Mouse (Mus musculus) CH12.LX (cell line): ENCODE measurements around the gene Galnt6. TPM values are rescaled to one million over a fixed set of nuclear protein-coding genes. Genes with fewer than 3 reads are reported as not detected.

Experiments used
- DNase-seq: peaks from one replicate; pipeline ENCODE4 v3.0.0-alpha.2; 2013; ENCODE audit errors: extremely low read depth
- H3K27ac ChIP-seq: 2 replicates; pipeline ENCODE4 v1.5.1; 2012; ENCODE audit warnings: low read depth, mild to moderate bottlenecking, control low read depth, moderate library complexity; ENCODE audit not compliant: insufficient read depth
- H3K27me3 ChIP-seq: replicated peaks from 2 replicates; pipeline ENCODE3; 2012; ENCODE audit warnings: inconsistent platforms
- H3K36me3 ChIP-seq, 2 experiments: replicated peaks in 1 of 2; 2 replicates each; pipeline versions ENCODE3 to v1.6.1; 2012; ENCODE audit warnings: inconsistent platforms in 1 of 2, low read length in 1 of 2, mild to moderate bottlenecking in 1 of 2, mixed read lengths in 1 of 2, moderate library complexity in 1 of 2; ENCODE audit not compliant: control insufficient read depth in 1 of 2, insufficient read depth in 1 of 2
- H3K4me1 ChIP-seq, 2 experiments: 2 replicates each; pipeline ENCODE4 v1.6.1; 2012; ENCODE audit warnings: inconsistent platforms in 1 of 2, moderate library complexity in 1 of 2; ENCODE audit not compliant: insufficient read depth in 2 of 2, control insufficient read depth in 1 of 2
- H3K4me2 ChIP-seq: 2 replicates; pipeline ENCODE4 v1.6.1; 2012; ENCODE audit warnings: low read depth, mild to moderate bottlenecking, control low read depth; ENCODE audit not compliant: poor library complexity, insufficient read depth, severe bottlenecking
- H3K4me3 ChIP-seq, 3 experiments: fragments of 150-350 bp in 1 of 3; sonication (generic) in 1 of 3; replicated peaks in 1 of 3; 2 replicates each; pipeline versions ENCODE3 to v1.5.1; 2011 to 2012; ENCODE audit warnings: low read depth in 2 of 3, low read length in 2 of 3, mild to moderate bottlenecking in 2 of 3, moderate library complexity in 2 of 3, control low read depth in 1 of 3, improper control_type of control experiment in 1 of 3, inconsistent platforms in 1 of 3, mixed read lengths in 1 of 3; ENCODE audit not compliant: poor library complexity in 1 of 3
- H3K79me2 ChIP-seq: replicated peaks from 2 replicates; pipeline ENCODE4 v1.6.1; 2012; ENCODE audit warnings: mild to moderate bottlenecking, moderate library complexity; ENCODE audit not compliant: control insufficient read depth, poor library complexity, insufficient read depth, severe bottlenecking; ENCODE audit errors: extremely low read depth
- H3K9ac ChIP-seq: 2 replicates; pipeline ENCODE4 v1.6.1; 2012; ENCODE audit warnings: low read depth, mild to moderate bottlenecking, control low read depth, moderate library complexity; ENCODE audit not compliant: insufficient read depth
- H3K9me3 ChIP-seq: replicated peaks from 2 replicates; pipeline ENCODE3; 2012; ENCODE audit warnings: low read length, inconsistent platforms, mixed read lengths
- BHLHE40 ChIP-seq: IDR thresholded peaks from 2 replicates; pipeline ENCODE4 v1.6.1; 2011; ENCODE audit warnings: mild to moderate bottlenecking, low read depth, low read length, improper control_type of control experiment
- E2F4 ChIP-seq: IDR thresholded peaks from 2 replicates; pipeline ENCODE4 v1.6.1; 2011; ENCODE audit warnings: low read depth, low read length, improper control_type of control experiment; ENCODE audit not compliant: insufficient replicate concordance
- ELF1 ChIP-seq: IDR thresholded peaks from 2 replicates; pipeline ENCODE4 v1.6.1; 2014; ENCODE audit warnings: low read depth, mild to moderate bottlenecking, inconsistent platforms, low read length, improper control_type of control experiment
- HCFC1 ChIP-seq: IDR thresholded peaks from 2 replicates; pipeline ENCODE4 v1.6.1; 2012; ENCODE audit warnings: low read depth, mild to moderate bottlenecking, inconsistent platforms, low read length, improper control_type of control experiment
- IRF4 ChIP-seq: IDR thresholded peaks from 2 replicates; pipeline ENCODE4 v1.6.1; 2014; ENCODE audit warnings: low read depth, mild to moderate bottlenecking, inconsistent platforms, low read length, improper control_type of control experiment
- JUND ChIP-seq: conservative IDR thresholded peaks from 2 replicates; pipeline ENCODE4 v1.6.1; 2011; ENCODE audit warnings: low read depth, low read length, improper control_type of control experiment
- MAFK ChIP-seq: IDR thresholded peaks from 2 replicates; pipeline ENCODE4 v1.6.1; 2011; ENCODE audit warnings: low read length, improper control_type of control experiment; ENCODE audit not compliant: insufficient replicate concordance
- MAZ ChIP-seq: IDR thresholded peaks from 2 replicates; pipeline ENCODE4 v1.6.1; 2012; ENCODE audit warnings: low read depth, mild to moderate bottlenecking, inconsistent platforms, low read length, improper control_type of control experiment, moderate library complexity
- MXI1 ChIP-seq: IDR thresholded peaks from 2 replicates; pipeline ENCODE4 v1.6.1; 2011; ENCODE audit warnings: mild to moderate bottlenecking, low read depth, low read length, improper control_type of control experiment
- MYC ChIP-seq: IDR thresholded peaks from 2 replicates; pipeline ENCODE4 v1.6.1; 2011; ENCODE audit warnings: low read depth, mild to moderate bottlenecking, improper control_type of control experiment, low read length
- NRF1 ChIP-seq: IDR thresholded peaks from 2 replicates; pipeline ENCODE4 v1.6.1; 2014; ENCODE audit warnings: low read depth, mild to moderate bottlenecking, inconsistent platforms, low read length, improper control_type of control experiment, moderate library complexity
- PAX5 ChIP-seq: IDR thresholded peaks from 2 replicates; pipeline ENCODE4 v1.6.1; 2012; ENCODE audit warnings: low read length, inconsistent platforms, mixed read lengths
- RAD21 ChIP-seq: IDR thresholded peaks from 2 replicates; pipeline ENCODE4 v1.6.1; 2011; ENCODE audit warnings: low read depth, mild to moderate bottlenecking, low read length, improper control_type of control experiment, moderate library complexity
- SMC3 ChIP-seq: IDR thresholded peaks from 2 replicates; pipeline ENCODE4 v1.6.1; 2011; ENCODE audit warnings: low read depth, low read length, improper control_type of control experiment
- TBP ChIP-seq: conservative IDR thresholded peaks from 2 replicates; pipeline ENCODE4 v1.6.1; 2011; ENCODE audit warnings: low read depth, low read length, improper control_type of control experiment
- USF1 ChIP-seq: IDR thresholded peaks from 2 replicates; pipeline ENCODE4 v1.6.1; 2014; ENCODE audit warnings: low read depth, mild to moderate bottlenecking, inconsistent platforms, low read length, improper control_type of control experiment
- USF2 ChIP-seq: conservative IDR thresholded peaks from 2 replicates; pipeline ENCODE4 v1.6.1; 2011; ENCODE audit warnings: low read depth, low read length, improper control_type of control experiment
- ZMIZ1 ChIP-seq: IDR thresholded peaks from 2 replicates; pipeline ENCODE4 v1.6.1; 2012; ENCODE audit warnings: low read depth, mild to moderate bottlenecking, inconsistent platforms, low read length, improper control_type of control experiment
- dilution Hi-C: fragments of 300-500 bp; cut with MboI; formaldehyde crosslinking; loops from 2 replicates; pipeline ENCODE4 v1.14.3; 2020; ENCODE audit warnings: low sequenced_read_pairs; ENCODE audit not compliant: extremely low pct_unique_long_range_greater_than_20kb, extremely low pct_ligation_motif_present
- in situ Hi-C: fragments of 300-500 bp; cut with MboI; formaldehyde crosslinking; loops from 3 replicates; pipeline ENCODE4 v1.14.3; 2019; ENCODE audit warnings: low sequenced_read_pairs, low pct_ligation_motif_present, low pct_unique_long_range_greater_than_20kb, mixed read lengths
- polyA plus RNA-seq: library from polyadenylated mRNA; unstranded; fragments of >175 nt; gene quantifications from 2 replicates; pipeline ENCODE4 v1.2.1, GENCODE M21; 2012; ENCODE audit warnings: low read depth; ENCODE audit not compliant: insufficient read length
- total RNA-seq, 2 experiments: library from RNA; depleted of rRNA; stranded (reverse); fragments of 300-350 nt in 1 of 2; fragments of >200 nt in 1 of 2; gene quantifications; 2 replicates each; pipeline ENCODE4 v1.2.3; 2012 to 2014

Galnt6 gene
- total and polyA plus RNA-seq, 3 experiments = 0.58 to 5.0 (median 2.0) TPM

GRCm38 (mm10) chr15:100679005-100679404 lies 50.2 kb downstream of the Galnt6 start:
- Histone ChIP-seq H3K27ac (no peak overlapping the region), H3K9ac (no peak overlapping the region), H3K79me2 (no peaks in the 10 kb centered on the region), H3K9me3 (no peaks in the 10 kb centered on the region), H3K4me2 (no peak overlapping the region), H3K27me3 (no peaks in the 10 kb centered on the region), H3K4me3 (no peak overlapping the region), H3K4me1 (peaks cover 2 to 21% of the 10 kb centered on the region in 2 experiments; a peak in 2 of 4 replicates), H3K36me3 (peaks cover 0 to 2% of the 10 kb centered on the region in 2 experiments)
- no peak for DNase-seq
- TF ChIP-seq USF2 = no peak
- no peak for TF ChIP-seq ELF1
- no peak for TF ChIP-seq MAFK
- TF ChIP-seq RAD21 = no peak
- no peak for TF ChIP-seq TBP
- no peak for TF ChIP-seq HCFC1
- no peak for TF ChIP-seq MXI1
- no peak for TF ChIP-seq JUND
- dilution Hi-C loops = no loop called here
- in situ Hi-C loops = loop anchor here (10.0 kb wide), 1 partner anchor 144 kb away; no protein-coding TSS in a partner anchor

- Histone ChIP-seq H3K27ac (no peak overlapping the region), H3K79me2 (no peaks in the 10 kb centered on the region), H3K4me2 (no peak overlapping the region), H3K9ac (no peak overlapping the region), H3K4me3 (no peak overlapping the region), H3K27me3 (no peaks in the 10 kb centered on the region), H3K36me3 (peaks cover 0 to 2% of the 10 kb centered on the region in 2 experiments), H3K4me1 (peaks cover 2 to 24% of the 10 kb centered on the region in 2 experiments; a peak in 3 of 4 replicates), H3K9me3 (no peaks in the 10 kb centered on the region)
- no peak for DNase-seq
- in situ Hi-C loops (loop anchor here (10.0 kb wide), 1 partner anchor 144 kb away; no protein-coding TSS in a partner anchor), dilution Hi-C loops (no loop called here)
- no peak for TF ChIP-seq NRF1
- no peak for TF ChIP-seq USF1
- TF ChIP-seq MAZ = no peak
- no peak for TF ChIP-seq PAX5
- no peak for TF ChIP-seq SMC3
- TF ChIP-seq E2F4 = no peak
- no peak for TF ChIP-seq ZMIZ1
- no peak for TF ChIP-seq IRF4
- no peak for TF ChIP-seq MYC
- no peak for TF ChIP-seq RAD21
- TF ChIP-seq BHLHE40 = no peak
Measured at GRCm38 (mm10) chr15:100678581-100678980, 50.6 kb downstream of the Galnt6 start.
